12 mouse cellular contexts compared by ENCODE assay signal in genomic region chr15:78711935-78712334, GRCm38 (mm10). TPM values are rescaled to one million over a fixed set of nuclear protein-coding genes. Genes with fewer than 3 reads are reported as not detected.
DNase-seq lines count a peak whose midpoint lies in the region; ATAC-seq and TF ChIP-seq lines count a peak whose summit lies in the region.
"Had no signal": no experiment of that assay in that cellular context is flagged by ENCODE, and none has a peak within 500 bp of the region (broad histone marks: within the 10 kb centered on the region; RNA-seq: fewer than 3 reads in every experiment).

No protein-coding gene starts in this region.

- TF ChIP-seq CTCF in olfactory bulb, adult 2 months (IDR thresholded peaks at IDR 0.05; ENCODE audit: insufficient read depth, low read depth, low read length) = no peak
- TF ChIP-seq CTCF in thymus, adult 2 months (IDR thresholded peaks at IDR 0.05; ENCODE audit: borderline replicate concordance, control insufficient read depth, extremely low read depth, insufficient read depth, low read length, poor library complexity) = no peak

- 0 out of 2 replicates have a peak overlapping the region, but pooled peaks have one; percentile 24 for H3K27ac ChIP-seq in forebrain, embryonic 15.5 days (replicated peaks)
- H3K27ac ChIP-seq in forebrain, embryonic 10.5 days = no peak overlapping the region
- peak overlapping the region; percentile 66 for H3K27ac ChIP-seq in hindbrain, embryonic 12.5 days
- peak overlapping the region; percentile 89 for H3K27ac ChIP-seq in olfactory bulb, adult 2 months (ENCODE audit: insufficient read depth, low read depth, low read length)
- no peak overlapping the region for H3K27ac ChIP-seq in thymus, adult 2 months (ENCODE audit: control insufficient read depth, insufficient read depth, low read length)

- H3K4me3 ChIP-seq in forebrain, embryonic 15.5 days = no peak overlapping the region
- no peak overlapping the region for H3K4me3 ChIP-seq in forebrain, embryonic 10.5 days
- no peak overlapping the region for H3K4me3 ChIP-seq in hindbrain, embryonic 12.5 days
- peak overlapping the region; percentile 43 for H3K4me3 ChIP-seq in olfactory bulb, adult 2 months (ENCODE audit: insufficient read depth, low read depth, low read length)
- no peak overlapping the region for H3K4me3 ChIP-seq in thymus, adult 2 months (ENCODE audit: control insufficient read depth, insufficient read depth, low read length)

- peaks cover 6% of the 10 kb centered on the region; the same call in 1 of the 2 replicates for H3K27me3 ChIP-seq in forebrain, embryonic 15.5 days
- H3K27me3 ChIP-seq in forebrain, embryonic 10.5 days (ENCODE audit: poor library complexity, severe bottlenecking) = peaks cover 74% of the 10 kb centered on the region
- peaks cover 67% of the 10 kb centered on the region for H3K27me3 ChIP-seq in hindbrain, embryonic 12.5 days
- H3K27me3 ChIP-seq in thymus, adult 2 months (ENCODE audit: control insufficient read depth, insufficient read depth, low read length) = no peaks in the 10 kb centered on the region; the same call in 1 of the 2 replicates

- H3K9ac ChIP-seq in forebrain, embryonic 15.5 days (replicated peaks) = no peak overlapping the region
- H3K9ac ChIP-seq in hindbrain, embryonic 12.5 days = no peak overlapping the region

- peaks cover 64% of the 10 kb centered on the region for H3K4me1 ChIP-seq in forebrain, embryonic 15.5 days
- peaks cover 38% of the 10 kb centered on the region for H3K4me1 ChIP-seq in forebrain, embryonic 10.5 days
- peaks cover 60% of the 10 kb centered on the region for H3K4me1 ChIP-seq in hindbrain, embryonic 12.5 days
- H3K4me1 ChIP-seq in olfactory bulb, adult 2 months (ENCODE audit: control insufficient read depth, insufficient read depth, low read length) = peaks cover 81% of the 10 kb centered on the region
- peaks cover 43% of the 10 kb centered on the region for H3K4me1 ChIP-seq in thymus, adult 2 months (replicated peaks; ENCODE audit: control insufficient read depth, insufficient read depth, low read length)

- no peak for DNase-seq in forebrain, embryonic 10.5 days (ENCODE audit: extremely low spot score, low spot score)
- DNase-seq in left cerebral cortex, adult 8-10 months (ENCODE audit: low spot score in 2 of 2) = peak; percentile 59 to 90
- DNase-seq in adrenal gland, adult 18-20 months (ENCODE audit: low spot score in 2 of 2) = no peak
- DNase-seq in adrenal gland, adult 2 months = no peak
- DNase-seq in thymus, adult 2 months = no peak
- DNase-seq: heart, postnatal 14 days; kidney, adult 9 months; lung, postnatal 10 days had no signal

- no peak for TF ChIP-seq POLR2A in olfactory bulb, adult 2 months (IDR thresholded peaks at IDR 0.05; ENCODE audit: insufficient read depth, low read depth, low read length)
- TF ChIP-seq POLR2A in thymus, adult 2 months (IDR thresholded peaks at IDR 0.05; ENCODE audit: control insufficient read depth, extremely low read depth, insufficient read depth, low read length, poor library complexity) = no peak

- 0 out of 2 replicates have a peak, but pooled peaks have one; percentile 3 for ATAC-seq in forebrain, embryonic 15.5 days (replicated peaks)
- 0 out of 2 replicates have a peak, but pooled peaks have one; percentile 0 for ATAC-seq in hindbrain, embryonic 12.5 days (ENCODE audit: low FRiP score)

- 52% methylated on average over 7 of the region's 7 CpGs for WGBS in forebrain, embryonic 15.5 days
- 81% methylated on average over 7 of the region's 7 CpGs for WGBS in forebrain, embryonic 10.5 days
- WGBS in hindbrain, embryonic 12.5 days = 74% methylated on average over 7 of the region's 7 CpGs
- WGBS in olfactory bulb, adult 2 months = 39% methylated on average over 7 of the region's 7 CpGs
- whole genome bisulfite sequencing in thymus, adult 2 months = 74% methylated on average over 7 of the region's 7 CpGs

- H3K9me3 ChIP-seq in forebrain, embryonic 15.5 days = no peaks in the 10 kb centered on the region
- H3K9me3 ChIP-seq in forebrain, embryonic 10.5 days = no peaks in the 10 kb centered on the region
- H3K9me3 ChIP-seq in hindbrain, embryonic 12.5 days (replicated peaks) = no peaks in the 10 kb centered on the region

- H3K36me3 ChIP-seq in forebrain, embryonic 15.5 days = no peaks in the 10 kb centered on the region
- no peaks in the 10 kb centered on the region for H3K36me3 ChIP-seq in forebrain, embryonic 10.5 days (replicated peaks)
- no peaks in the 10 kb centered on the region for H3K36me3 ChIP-seq in hindbrain, embryonic 12.5 days
- no peaks in the 10 kb centered on the region for H3K36me3 ChIP-seq in thymus, adult 2 months (ENCODE audit: control insufficient read depth, insufficient read depth, low read length)

- peak overlapping the region; percentile 61; the same call in 1 of the 2 replicates for H3K4me2 ChIP-seq in forebrain, embryonic 15.5 days (replicated peaks)
- no peak overlapping the region for H3K4me2 ChIP-seq in hindbrain, embryonic 12.5 days (replicated peaks)

RNA-seq across cellular contexts. Expression of gene Elfn2, which starts 6.6 kb away (rescaled TPM):
- polyA plus RNA-seq in forebrain, embryonic 15.5 days (2015; fragmentation: Nextera tagmentation; extraction: Ambion mirVana) = 6.2 and 6.8 TPM in 2 replicates
- 0.05 and 0.15 TPM in 2 replicates for polyA plus RNA-seq in forebrain, embryonic 10.5 days (2016; fragmentation: Nextera tagmentation; extraction: Ambion mirVana)
- 2.4 and 2.5 TPM in 2 replicates for polyA plus RNA-seq in hindbrain, embryonic 12.5 days (2016; fragmentation: Nextera tagmentation; extraction: Ambion mirVana)
- total RNA-seq in left cerebral cortex, adult 8-10 months (2022) = 100 to 1,000 TPM; 136 to 151 (median 145) TPM
- not detected in 2 replicates for polyA plus RNA-seq in olfactory bulb, adult 2 months (2012; ENCODE audit: insufficient read depth, insufficient read length, low replicate concordance, missing spikeins)
- total RNA-seq in adrenal gland, adult 18-20 months (2021) = 1 to 10 TPM; 1.8 to 3.4 TPM
- total RNA-seq in adrenal gland, adult 2 months (2021) = 1 to 10 TPM; 3.2 to 3.6 TPM
- 1.7 and 2.3 TPM in 2 replicates for polyA plus RNA-seq in adrenal gland, adult 2 months (2012; rRNA removed)
- polyA plus RNA-seq in thymus, adult 2 months (2012; rRNA removed) = 4.7 and 8.4 TPM in 2 replicates
- polyA plus RNA-seq: stomach, embryonic 14.5 days had no signal

Comparison
In these comparisons a context has a peak if more than half of its experiments do, and no peak if none do; other contexts are left out.
1. H3K27ac ChIP-seq: peak in forebrain, embryonic 15.5 days (single experiment), hindbrain, embryonic 12.5 days (single experiment) and olfactory bulb, adult 2 months (single experiment); none in forebrain, embryonic 10.5 days (single experiment) and thymus, adult 2 months (single experiment).
2. DNase-seq: peak in left cerebral cortex, adult 8-10 months (2 of 2); none in forebrain, embryonic 10.5 days (single experiment), adrenal gland, adult 18-20 months (0 of 2), adrenal gland, adult 2 months (single experiment) and thymus, adult 2 months (single experiment).